Mouse (Mus musculus) gastrocnemius, adult 2 months (tissue): Measurements from ENCODE around the gene Fyn. TPM values are rescaled to one million over a fixed set of nuclear protein-coding genes. Genes with fewer than 3 reads are reported as not detected.

Source experiments
- DNase-seq: peaks from one replicate; pipeline ENCODE4 v3.0.0; 2022
- H3K27ac ChIP-seq: fragments of 200-600 bp; 2 replicates; pipeline ENCODE4 v1.8.1; 2022; ENCODE audit warnings: mild to moderate bottlenecking
- H3K4me3 ChIP-seq: fragments of 200-600 bp; 2 replicates; pipeline ENCODE4 v1.8.1; 2022; ENCODE audit warnings: mild to moderate bottlenecking, moderate library complexity
- CTCF ChIP-seq: fragments of 200-600 bp; IDR thresholded peaks from 2 replicates; pipeline ENCODE4 v1.8.1; 2022; ENCODE audit warnings: antibody characterized with exemption, mild to moderate bottlenecking, moderate library complexity
- intact Hi-C: fragments of 180-260 bp; cut with DNase I; formaldehyde crosslinking; loops from one replicate; pipeline ENCODE4 v1.15.1; 2025
- total RNA-seq, 2 experiments: library from RNA; stranded (reverse); gene quantifications; 2 replicates each; pipeline ENCODE4 v1.2.3; 2021

Gene Fyn
- total RNA-seq, 2 experiments from 2014 or later: 7.3 to 12.0 TPM

DNA sequence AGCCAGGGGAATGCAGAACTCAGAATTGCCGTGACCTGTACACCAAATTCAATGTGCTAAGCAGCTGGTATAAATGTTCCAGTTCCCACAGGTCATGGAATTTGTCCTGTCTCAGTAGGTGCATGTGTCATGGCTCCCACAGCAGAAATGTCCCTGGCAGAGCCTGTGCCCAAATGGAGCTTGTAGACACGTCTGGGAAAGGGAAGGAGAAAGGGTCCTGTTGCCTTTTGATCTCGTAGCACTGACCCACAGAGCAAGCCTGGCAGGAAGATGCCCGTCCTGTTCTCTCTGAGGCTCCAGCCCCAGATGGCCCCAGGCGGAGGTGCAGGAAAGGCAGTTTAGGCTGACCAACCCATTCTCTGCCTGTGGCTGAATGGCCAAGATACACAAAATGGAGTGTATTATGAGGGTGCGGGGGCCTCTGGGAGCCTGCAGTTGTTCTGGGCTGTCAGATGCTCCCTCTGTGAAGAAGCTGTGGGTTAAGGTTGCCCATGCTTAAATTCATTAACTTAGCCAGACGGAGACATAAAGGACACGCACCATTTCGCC, 183.1 kb downstream of the Fyn start:
- DNase-seq: peak; percentile 30
- no peak for TF ChIP-seq CTCF
- Histone ChIP-seq H3K27ac (peak overlapping the region; percentile 81), H3K4me3 (no peak overlapping the region)
- intact Hi-C loops: no loop called here

DNA sequence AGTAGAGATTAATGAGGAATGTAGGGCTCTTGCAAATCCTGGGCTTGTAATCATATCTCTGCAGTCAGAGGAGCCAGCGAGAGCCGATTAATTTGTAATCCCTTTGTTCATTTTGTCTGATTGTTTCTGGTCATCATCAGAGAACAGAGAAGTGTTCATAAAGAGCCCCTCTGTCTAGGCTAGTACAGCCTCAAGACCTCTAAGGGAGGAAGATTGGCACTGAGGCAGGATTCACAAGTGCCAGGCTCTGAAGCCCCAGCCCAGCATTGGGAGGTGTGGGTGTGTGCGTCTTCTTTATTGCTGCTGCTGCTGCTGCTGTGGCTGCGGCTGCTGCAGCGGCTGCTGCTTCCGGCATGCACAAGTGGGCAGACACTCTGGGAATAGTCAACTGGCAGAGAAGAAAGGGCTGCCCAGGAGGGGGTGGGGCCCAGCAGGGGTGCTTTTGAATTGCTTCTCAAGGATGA, 183.7 kb downstream of the Fyn start:
- intact Hi-C loops: no loop called here
- peak; percentile 17 for DNase-seq
- Histone ChIP-seq H3K4me3 (no peak overlapping the region), H3K27ac (peak overlapping the region; percentile 81)
- TF ChIP-seq CTCF: no peak

DNA sequence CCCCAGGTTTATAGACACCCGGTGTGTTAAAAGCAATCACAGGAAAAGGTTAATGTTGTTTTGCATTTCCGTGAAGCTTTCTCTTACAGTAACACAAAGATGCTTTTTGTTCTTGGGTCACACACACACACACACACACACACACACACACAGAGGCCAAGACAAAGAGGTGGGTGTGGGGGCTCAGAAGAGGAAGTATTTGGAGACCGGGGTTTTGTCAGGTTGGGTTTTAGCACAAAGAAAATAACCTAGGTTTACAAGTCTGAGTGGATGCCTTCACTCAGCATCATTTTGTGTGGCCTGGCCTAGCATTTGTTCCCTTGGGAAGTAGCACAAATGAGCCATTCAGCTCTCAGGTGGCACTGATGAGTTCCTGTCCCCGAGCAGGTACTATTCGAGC, 184.2 kb downstream of the Fyn start:
- peak overlapping the region; percentile 81; the same call in 1 of the 2 replicates for H3K27ac ChIP-seq
- H3K4me3 ChIP-seq: no peak overlapping the region
- DNase-seq: peak; percentile 1
- TF ChIP-seq CTCF: no peak
- intact Hi-C loops: no loop called here

DNA sequence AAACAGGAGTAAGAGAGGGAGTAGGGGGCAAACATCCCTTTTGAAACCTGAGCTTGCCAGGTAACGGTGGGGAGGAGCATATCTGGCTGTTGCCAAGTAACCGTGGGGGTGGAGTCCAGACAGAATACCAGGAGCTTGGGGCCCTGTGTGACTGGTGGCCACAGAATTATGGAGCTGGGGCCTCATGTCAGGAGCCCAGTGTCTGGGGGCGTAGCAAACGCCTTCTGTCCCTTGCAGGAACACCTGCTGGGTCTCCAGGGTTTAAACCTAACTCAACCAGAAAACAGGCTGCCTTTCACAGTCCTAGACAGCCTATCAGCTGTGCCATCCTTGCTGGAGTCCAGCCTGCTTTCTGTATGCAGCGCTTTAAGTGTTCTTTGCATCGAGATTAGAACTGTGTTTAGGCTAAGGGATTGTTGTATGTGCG, 186.6 kb downstream of the Fyn start:
- Histone ChIP-seq H3K27ac (peak overlapping the region; percentile 94), H3K4me3 (no peak overlapping the region)
- intact Hi-C loops: no loop called here
- no peak for TF ChIP-seq CTCF
- DNase-seq: peak; percentile 18

DNA sequence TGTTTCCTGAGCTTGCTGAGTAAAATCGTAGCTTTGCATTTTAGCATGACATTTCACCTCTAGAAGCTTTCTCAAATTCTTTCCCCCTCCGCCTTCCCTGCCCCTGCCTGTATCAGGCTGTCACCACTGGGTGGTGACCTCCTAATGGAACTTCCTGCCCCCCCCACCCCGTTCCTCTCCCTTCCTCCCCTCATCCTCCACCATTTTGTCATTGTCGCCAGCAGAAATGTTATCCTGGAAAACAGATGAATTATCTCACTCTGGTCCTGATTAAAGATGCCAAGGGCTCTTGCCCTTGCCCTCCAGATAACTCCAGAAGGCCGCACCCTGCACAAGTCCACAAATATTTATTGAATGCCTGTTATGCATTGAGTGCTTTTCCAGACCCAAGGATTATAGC, 187.1 kb downstream of the Fyn start:
- intact Hi-C loops: no loop called here
- Histone ChIP-seq H3K27ac (peak overlapping the region; percentile 94), H3K4me3 (no peak overlapping the region)
- peak; percentile 17 for DNase-seq
- TF ChIP-seq CTCF: peak; percentile 29; the same call in 1 of the 2 replicates

DNA sequence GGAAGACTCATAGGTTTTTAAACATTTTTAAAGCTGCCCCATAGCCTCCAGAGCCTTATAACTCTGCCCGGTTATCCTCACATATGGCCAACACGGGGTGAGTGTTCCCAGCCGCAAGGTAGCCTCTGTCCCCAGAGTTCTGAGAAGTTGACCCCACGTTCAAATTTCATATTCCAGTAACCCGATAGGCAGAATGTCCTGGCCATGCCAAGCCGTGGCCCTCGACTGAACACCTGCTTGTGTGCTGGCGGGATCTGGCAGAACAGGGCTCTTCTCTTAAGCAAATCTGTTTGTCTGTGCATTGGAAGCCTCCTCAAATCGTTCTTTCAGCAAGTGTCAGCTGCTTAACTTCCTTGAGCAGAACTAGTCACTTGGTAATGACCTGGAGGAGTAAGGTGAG, 188.7 kb downstream of the Fyn start:
- no peak for TF ChIP-seq CTCF
- intact Hi-C loops: loop anchor here (1.0 kb wide), 1 partner anchor 175 kb away; the partner anchor contains the start of gene Rev3l
- peak; percentile 77 for DNase-seq
- Histone ChIP-seq H3K4me3 (peak overlapping the region; percentile 58), H3K27ac (peak overlapping the region; percentile 94)

DNA sequence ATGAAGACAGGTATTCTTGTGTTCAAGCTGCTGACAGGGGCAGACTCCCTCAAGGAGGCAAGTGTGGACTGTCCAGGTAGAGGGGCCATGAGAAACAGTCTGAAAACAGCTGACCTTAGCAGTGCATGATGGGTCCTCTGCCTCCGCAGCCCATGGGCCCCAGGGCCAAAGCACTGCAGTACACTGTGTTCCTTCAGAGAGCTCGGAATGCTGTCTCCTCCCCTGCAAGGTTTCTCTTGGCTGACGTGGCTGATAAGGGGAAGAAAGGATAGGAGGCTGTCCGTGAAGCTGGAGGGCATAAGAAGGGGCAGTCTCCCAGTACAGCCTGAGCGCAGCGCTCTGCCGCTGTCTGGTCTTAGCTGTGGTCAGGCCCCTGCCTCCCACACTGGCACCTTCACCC, 189.2 kb downstream of the Fyn start:
- Histone ChIP-seq H3K27ac (peak overlapping the region; percentile 94), H3K4me3 (peak overlapping the region; percentile 58)
- TF ChIP-seq CTCF: no peak
- intact Hi-C loops: loop anchor here (1.0 kb wide), 1 partner anchor 174 kb away; the partner anchor contains the start of gene Rev3l
- DNase-seq: peak; percentile 86

DNA sequence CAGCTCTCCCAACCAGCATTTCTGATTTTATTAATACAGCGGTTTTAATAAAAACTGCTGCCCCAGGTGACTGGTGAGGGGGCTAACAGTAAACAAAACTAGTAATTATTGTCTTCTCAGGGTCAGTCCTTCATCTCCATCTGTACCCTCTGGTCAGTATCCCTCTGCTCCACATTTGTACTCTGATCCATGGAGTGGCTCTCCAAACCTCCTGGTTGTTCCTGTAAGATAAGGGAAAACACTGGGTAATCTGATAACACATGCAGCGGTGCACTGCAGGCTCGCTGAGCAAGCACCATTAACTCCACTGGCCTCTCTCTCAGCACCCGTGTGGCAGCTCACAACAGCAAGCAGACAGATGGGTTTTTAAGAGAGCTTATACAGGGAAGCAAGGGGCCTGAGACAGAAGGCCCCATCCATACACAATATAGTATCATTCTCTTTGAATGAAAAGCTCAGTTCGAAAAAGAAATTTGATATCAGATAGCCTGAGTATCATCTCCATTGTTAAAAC, 189.9 kb downstream of the Fyn start:
- no peak for TF ChIP-seq CTCF
- Histone ChIP-seq H3K27ac (peak overlapping the region; percentile 94), H3K4me3 (peak overlapping the region; percentile 58)
- intact Hi-C loops: no loop called here
- DNase-seq: no peak

DNA sequence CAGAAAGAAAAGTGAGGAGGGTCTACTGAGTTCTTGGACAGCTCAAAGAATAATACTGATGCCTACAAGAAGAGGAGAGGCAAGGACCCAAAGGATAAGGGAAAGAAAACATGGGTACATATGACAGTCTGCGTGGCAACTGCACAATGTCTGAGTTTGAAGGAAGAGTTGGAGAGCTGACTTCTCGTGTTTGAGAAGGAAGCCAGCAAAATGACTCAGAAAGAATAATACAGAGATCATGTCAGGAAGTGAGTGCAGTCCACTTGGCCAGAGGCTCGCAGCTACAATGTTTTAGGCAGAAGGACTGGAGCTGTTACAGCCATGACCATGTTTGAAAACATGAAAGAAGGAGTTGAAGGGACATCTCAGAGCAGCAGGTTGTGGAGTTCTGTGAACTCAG, 190.7 kb downstream of the Fyn start:
- intact Hi-C loops: no loop called here
- Histone ChIP-seq H3K27ac (peak overlapping the region; percentile 94), H3K4me3 (no peak overlapping the region)
- no peak for TF ChIP-seq CTCF
- DNase-seq: no peak

DNA sequence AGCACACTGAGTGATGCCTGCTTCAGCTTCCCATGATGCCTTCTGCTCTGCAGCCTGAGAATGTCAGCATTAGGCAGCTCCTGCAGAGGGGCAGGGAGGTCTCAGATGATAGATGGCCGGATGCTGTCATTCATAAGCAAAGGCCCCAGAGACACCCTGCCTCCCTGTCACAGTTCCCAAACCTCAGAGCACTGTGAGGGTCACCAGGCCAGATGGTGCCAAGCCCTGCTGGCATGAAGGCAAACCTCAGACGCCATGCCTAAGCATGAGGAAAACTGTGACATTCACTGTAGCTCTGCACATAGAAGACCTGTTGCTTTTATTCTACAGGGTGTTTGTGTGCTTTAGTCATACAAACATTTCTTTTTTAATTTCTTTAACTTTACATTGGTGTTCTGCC, 193.7 kb downstream of the Fyn start:
- H3K4me3 ChIP-seq: no peak overlapping the region
- no peak for TF ChIP-seq CTCF
- DNase-seq: no peak
- no peak overlapping the region; the same call in 1 of the 2 replicates for H3K27ac ChIP-seq
- intact Hi-C loops: no loop called here

DNA sequence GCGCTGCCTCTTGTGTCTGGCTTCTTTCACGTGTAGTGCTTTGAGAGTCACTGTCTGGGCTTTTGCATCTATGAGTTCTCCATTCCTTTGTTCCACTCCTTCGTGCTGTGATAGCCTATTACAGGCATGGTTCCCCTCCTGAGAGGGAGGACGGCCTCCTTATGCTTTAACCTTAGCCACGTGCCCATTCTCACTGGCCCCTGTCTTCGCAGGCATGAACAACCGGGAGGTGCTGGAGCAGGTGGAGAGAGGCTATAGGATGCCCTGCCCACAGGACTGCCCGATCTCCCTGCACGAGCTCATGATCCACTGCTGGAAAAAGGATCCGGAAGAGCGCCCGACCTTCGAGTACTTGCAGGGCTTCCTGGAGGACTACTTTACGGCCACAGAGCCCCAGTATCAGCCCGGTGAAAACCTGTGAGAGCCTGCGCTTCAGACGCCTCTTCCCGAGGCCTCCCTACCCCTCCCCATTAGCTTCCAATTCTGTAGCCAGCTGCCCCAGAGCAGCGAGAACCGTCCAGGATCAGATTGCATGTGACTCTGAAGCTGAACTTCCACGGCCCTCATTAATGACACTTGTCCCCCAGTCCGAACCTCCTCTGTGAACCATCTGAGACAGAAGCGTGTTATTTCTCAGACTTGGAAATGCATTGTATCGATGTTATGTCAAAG, 195.0 kb downstream of the Fyn start:
- DNase-seq: peak; percentile 59
- intact Hi-C loops: no loop called here
- no peak for TF ChIP-seq CTCF
- H3K4me3 ChIP-seq: peak overlapping the region; percentile 57
- H3K27ac ChIP-seq: peak overlapping the region; percentile 84

DNA sequence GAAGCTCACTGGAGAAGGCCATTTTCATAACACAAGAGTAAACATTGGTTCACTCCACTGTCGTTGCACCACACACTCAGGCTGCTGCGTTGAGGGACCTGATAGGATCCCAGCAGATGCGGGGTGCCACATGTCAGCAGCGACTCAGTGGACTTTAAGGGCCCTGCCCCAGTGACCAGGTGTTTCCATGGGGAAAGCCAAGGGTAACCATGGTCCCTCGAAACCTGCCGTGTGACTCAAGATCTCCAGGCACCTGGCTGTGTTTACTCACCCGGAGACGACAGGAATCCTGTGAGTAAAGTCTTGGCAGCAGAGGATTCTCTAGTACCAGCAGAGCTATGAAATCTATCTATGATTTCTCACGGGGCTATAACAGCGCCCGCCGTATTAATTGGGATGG, 198.2 kb downstream of the Fyn start:
- no peak for TF ChIP-seq CTCF
- Histone ChIP-seq H3K4me3 (no peak overlapping the region), H3K27ac (no peak overlapping the region)
- DNase-seq: no peak
- intact Hi-C loops: no loop called here

DNA sequence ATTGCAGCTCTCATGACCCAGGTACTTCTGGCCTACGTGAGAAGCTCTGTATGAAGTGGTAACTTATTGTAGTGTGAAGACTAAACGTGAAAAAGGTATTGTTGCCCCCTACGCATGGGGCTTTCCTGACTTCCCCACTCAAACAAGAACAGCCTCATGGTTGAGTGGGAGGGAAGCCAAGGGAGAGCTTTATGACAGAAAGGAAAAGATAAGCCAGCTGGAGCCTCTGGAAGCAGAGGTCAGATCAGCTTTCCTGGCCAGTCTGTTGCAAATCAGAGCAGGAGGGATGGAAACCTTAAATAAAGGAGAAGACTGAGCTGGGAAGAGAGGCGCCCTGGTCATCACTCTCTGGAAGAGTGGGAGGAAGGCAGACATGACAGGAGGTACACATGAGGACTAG, 200.3 kb downstream of the Fyn start:
- intact Hi-C loops: no loop called here
- H3K27ac ChIP-seq: no peak overlapping the region
- no peak for DNase-seq
- no peak overlapping the region for H3K4me3 ChIP-seq
- TF ChIP-seq CTCF: no peak

DNA sequence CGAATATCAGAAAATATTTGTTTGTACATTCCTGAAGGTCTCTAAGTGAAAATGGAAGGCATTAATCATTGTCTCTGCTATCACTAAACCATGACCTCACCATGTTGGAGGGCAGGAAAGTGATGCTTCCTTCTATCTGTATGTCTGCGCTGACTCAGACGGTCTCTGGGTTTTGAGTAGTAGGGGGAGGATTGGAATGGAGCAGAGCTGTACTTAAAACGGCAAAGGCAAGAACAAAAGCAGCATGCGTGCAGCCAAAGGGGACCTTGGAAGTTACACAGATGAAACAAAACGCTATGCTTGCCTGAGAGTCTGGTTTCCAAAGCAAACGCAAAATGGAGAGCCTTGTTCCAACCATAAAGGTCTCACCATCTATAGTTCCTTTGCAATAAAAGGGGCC, 202.4 kb downstream of the Fyn start:
- intact Hi-C loops: no loop called here
- no peak overlapping the region for H3K27ac ChIP-seq
- DNase-seq: no peak
- no peak overlapping the region for H3K4me3 ChIP-seq
- TF ChIP-seq CTCF: no peak
